Mouse (Mus musculus): ENCODE data around the gene Pcdh9. TPM values are rescaled to one million over a fixed set of nuclear protein-coding genes. Genes with fewer than 3 reads are reported as not detected.

Gene Pcdh9
- polyA plus RNA-seq (2012; rRNA removed), result 0.18 TPM in 1 of 2 replicates, not detected in the other

DNA sequence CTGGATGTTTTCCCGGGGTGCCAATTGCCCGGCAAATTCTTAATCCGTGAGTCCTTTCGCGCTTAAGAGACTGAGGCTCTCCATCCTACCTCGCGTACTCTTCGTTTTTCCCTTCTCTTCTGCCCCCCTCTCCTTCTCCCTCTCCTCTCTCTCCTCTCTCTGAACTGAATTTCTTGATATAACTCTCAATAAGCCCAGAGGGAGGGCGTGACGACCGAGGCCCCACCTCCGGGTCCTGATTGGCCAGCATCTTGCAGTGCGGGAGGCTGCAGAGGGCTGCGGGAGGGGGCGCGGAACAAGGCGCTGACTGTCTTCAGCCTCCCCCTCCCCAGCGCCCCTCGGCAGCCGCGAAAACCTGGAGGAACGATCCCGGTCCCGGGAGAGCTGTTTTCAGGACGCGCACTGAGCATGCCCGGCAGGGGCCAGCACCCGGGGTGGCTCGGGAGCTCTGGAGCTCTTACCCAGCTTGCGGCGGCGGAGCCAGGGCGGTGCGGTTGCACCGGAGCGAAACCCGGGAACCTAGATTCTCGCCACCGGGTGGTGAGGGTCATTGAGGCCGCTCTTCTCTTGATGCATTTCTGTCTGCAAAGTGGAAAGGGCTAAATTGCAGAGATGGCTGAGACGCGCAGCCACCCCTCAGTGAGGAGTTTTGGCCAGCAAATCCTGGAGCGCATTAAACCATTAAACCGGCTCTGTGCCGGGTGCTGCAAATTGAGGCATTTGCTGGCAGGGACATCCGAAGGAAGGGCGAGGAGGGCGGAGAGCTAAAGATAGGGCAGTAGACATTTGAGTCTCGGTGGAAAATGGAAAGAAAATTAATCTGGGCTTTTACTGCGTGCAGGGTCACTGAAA is at the start of gene Pcdh9:
Pcdh9 (minus strand) TSS at position 161 of the 852 bp plus-strand sequence.
- Histone ChIP-seq H3K36me3 (ENCODE audit: control insufficient read depth, insufficient read depth, low read length) (no peaks in the 10 kb centered on the region), H3K27ac (ENCODE audit: control insufficient read depth, insufficient read depth, low read length) (no peak within 1 kb of the TSS), H3K4me3 (ENCODE audit: control insufficient read depth, insufficient read depth, low read length) (no peak within 1 kb of the TSS), H3K4me1 (replicated peaks; ENCODE audit: control insufficient read depth, insufficient read depth, low read length) (no peaks in the 10 kb centered on the region), H3K27me3 (ENCODE audit: control insufficient read depth, insufficient read depth, low read length) (no peaks in the 10 kb centered on the region)
- DNase-seq, result peak; percentile 4
- TF ChIP-seq POLR2A (IDR thresholded peaks at IDR 0.05; ENCODE audit: control insufficient read depth, extremely low read depth, insufficient read depth, low read length, poor library complexity) (no peak), CTCF (IDR thresholded peaks at IDR 0.05; ENCODE audit: borderline replicate concordance, control insufficient read depth, extremely low read depth, insufficient read depth, low read length, poor library complexity) (no peak)
- 2% methylated on average over 50 of the region's 50 CpGs for WGBS

DNA sequence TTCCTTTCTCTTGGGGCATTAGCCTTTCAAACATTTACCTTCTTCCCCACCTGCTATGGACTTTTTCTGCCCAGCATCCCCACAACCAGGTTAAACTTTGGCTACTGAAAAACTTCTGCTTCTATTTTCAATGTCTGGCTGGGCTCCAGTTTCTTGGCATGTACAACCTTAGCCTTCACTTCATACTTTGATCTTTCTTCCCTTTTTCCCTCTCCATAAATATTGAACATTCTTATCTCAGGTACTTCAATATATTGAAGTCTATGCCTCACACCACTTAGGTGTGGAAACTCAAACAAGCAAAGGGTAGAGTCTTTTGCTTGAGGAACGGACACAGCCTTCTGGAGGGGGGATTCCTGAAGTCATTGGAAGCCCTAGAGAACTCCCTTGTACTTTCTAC is 16.4 kb upstream of the Pcdh9 start:
- Histone ChIP-seq H3K27ac (ENCODE audit: control insufficient read depth, insufficient read depth, low read length) (no peak overlapping the region), H3K36me3 (ENCODE audit: control insufficient read depth, insufficient read depth, low read length) (no peaks in the 10 kb centered on the region), H3K4me1 (replicated peaks; ENCODE audit: control insufficient read depth, insufficient read depth, low read length) (no peaks in the 10 kb centered on the region), H3K4me3 (ENCODE audit: control insufficient read depth, insufficient read depth, low read length) (no peak overlapping the region), H3K27me3 (ENCODE audit: control insufficient read depth, insufficient read depth, low read length) (no peaks in the 10 kb centered on the region)
- no peak for TF ChIP-seq CTCF (IDR thresholded peaks at IDR 0.05; ENCODE audit: borderline replicate concordance, control insufficient read depth, extremely low read depth, insufficient read depth, low read length, poor library complexity)
- TF ChIP-seq POLR2A (IDR thresholded peaks at IDR 0.05; ENCODE audit: control insufficient read depth, extremely low read depth, insufficient read depth, low read length, poor library complexity), result no peak
- no peak for DNase-seq
- 81% methylated on average over 1 of the region's 1 CpGs for WGBS

DNA sequence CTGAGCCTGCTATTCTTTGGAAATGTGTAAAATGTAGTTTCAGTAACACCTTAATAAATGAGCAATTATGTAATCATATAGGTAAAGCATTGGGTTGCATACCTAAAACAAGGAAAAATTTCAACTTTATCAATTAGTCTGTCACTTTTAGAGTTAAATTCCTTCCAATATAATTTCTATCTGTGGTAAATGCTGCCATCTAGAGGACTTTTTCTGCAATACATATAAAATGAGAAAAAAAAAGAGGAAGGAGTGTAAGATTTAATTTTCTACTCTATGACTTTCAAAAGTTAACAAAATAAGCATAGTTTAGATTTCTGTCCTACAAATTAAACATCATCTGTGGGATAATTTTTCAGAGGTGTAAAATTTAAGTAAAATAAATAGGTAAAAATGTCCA is 8.1 kb upstream of the Pcdh9 start:
- no peak overlapping the region for H3K27ac ChIP-seq (ENCODE audit: control insufficient read depth, insufficient read depth, low read length)
- no peaks in the 10 kb centered on the region for H3K36me3 ChIP-seq (ENCODE audit: control insufficient read depth, insufficient read depth, low read length)
- no peak for TF ChIP-seq CTCF (IDR thresholded peaks at IDR 0.05; ENCODE audit: borderline replicate concordance, control insufficient read depth, extremely low read depth, insufficient read depth, low read length, poor library complexity)
- no peak for TF ChIP-seq POLR2A (IDR thresholded peaks at IDR 0.05; ENCODE audit: control insufficient read depth, extremely low read depth, insufficient read depth, low read length, poor library complexity)
- DNase-seq, result no peak
- H3K4me3 ChIP-seq (ENCODE audit: control insufficient read depth, insufficient read depth, low read length), result no peak overlapping the region
- H3K27me3 ChIP-seq (ENCODE audit: control insufficient read depth, insufficient read depth, low read length), result no peaks in the 10 kb centered on the region
- H3K4me1 ChIP-seq (replicated peaks; ENCODE audit: control insufficient read depth, insufficient read depth, low read length), result no peaks in the 10 kb centered on the region

DNA sequence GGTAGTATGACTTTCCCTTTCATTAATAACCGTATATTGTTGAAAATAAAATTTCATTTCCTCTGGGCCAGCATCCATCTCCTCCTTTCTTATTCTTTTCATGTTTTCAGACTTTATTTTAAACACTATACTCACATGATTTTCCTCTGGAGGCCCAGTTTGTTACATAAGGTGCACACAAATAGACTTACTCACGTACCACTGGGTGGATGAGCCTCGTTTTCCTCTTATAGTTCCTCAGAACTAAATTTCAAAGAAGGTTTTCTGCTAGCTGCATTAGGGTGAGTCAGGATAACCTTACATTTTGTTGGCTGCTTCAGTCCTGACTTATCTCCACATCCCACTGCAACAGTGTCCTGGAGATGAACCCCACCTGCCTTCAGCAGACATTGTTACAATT is 4.7 kb upstream of the Pcdh9 start:
- H3K27me3 ChIP-seq (ENCODE audit: control insufficient read depth, insufficient read depth, low read length), result no peaks in the 10 kb centered on the region
- TF ChIP-seq POLR2A (IDR thresholded peaks at IDR 0.05; ENCODE audit: control insufficient read depth, extremely low read depth, insufficient read depth, low read length, poor library complexity) (no peak), CTCF (IDR thresholded peaks at IDR 0.05; ENCODE audit: borderline replicate concordance, control insufficient read depth, extremely low read depth, insufficient read depth, low read length, poor library complexity) (no peak)
- no peak for DNase-seq
- no peak overlapping the region for H3K27ac ChIP-seq (ENCODE audit: control insufficient read depth, insufficient read depth, low read length)
- no peaks in the 10 kb centered on the region for H3K4me1 ChIP-seq (replicated peaks; ENCODE audit: control insufficient read depth, insufficient read depth, low read length)
- no peaks in the 10 kb centered on the region for H3K36me3 ChIP-seq (ENCODE audit: control insufficient read depth, insufficient read depth, low read length)
- no peak overlapping the region for H3K4me3 ChIP-seq (ENCODE audit: control insufficient read depth, insufficient read depth, low read length)
- WGBS, result 82% methylated on average over 3 of the region's 3 CpGs

DNA sequence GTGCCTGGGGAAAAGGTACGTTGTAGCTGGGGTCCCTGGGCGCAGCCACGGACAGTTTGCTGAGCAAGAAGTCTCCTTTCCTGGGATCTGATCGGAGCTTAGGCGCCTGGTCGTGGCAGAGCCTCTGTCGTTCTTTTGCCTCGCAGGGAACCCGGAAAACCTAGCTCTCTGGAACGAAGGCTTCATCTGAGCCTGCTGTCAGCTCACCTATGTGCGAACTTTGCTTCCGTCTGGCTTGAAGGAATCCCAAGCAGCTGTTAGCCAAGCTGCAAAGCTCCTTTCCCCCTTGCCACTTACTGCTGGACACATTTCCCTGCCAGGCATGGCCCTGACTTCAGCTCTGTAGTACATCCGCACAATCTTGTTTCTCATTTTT is 880 bp upstream of the Pcdh9 start:
- H3K4me3 ChIP-seq (ENCODE audit: control insufficient read depth, insufficient read depth, low read length), result no peak overlapping the region
- H3K27ac ChIP-seq (ENCODE audit: control insufficient read depth, insufficient read depth, low read length), result no peak overlapping the region
- TF ChIP-seq POLR2A (IDR thresholded peaks at IDR 0.05; ENCODE audit: control insufficient read depth, extremely low read depth, insufficient read depth, low read length, poor library complexity) (no peak), CTCF (IDR thresholded peaks at IDR 0.05; ENCODE audit: borderline replicate concordance, control insufficient read depth, extremely low read depth, insufficient read depth, low read length, poor library complexity) (no peak)
- DNase-seq, result no peak
- no peaks in the 10 kb centered on the region for H3K4me1 ChIP-seq (replicated peaks; ENCODE audit: control insufficient read depth, insufficient read depth, low read length)
- no peaks in the 10 kb centered on the region for H3K27me3 ChIP-seq (ENCODE audit: control insufficient read depth, insufficient read depth, low read length)
- H3K36me3 ChIP-seq (ENCODE audit: control insufficient read depth, insufficient read depth, low read length), result no peaks in the 10 kb centered on the region
- 6% methylated on average over 13 of the region's 13 CpGs for WGBS

DNA sequence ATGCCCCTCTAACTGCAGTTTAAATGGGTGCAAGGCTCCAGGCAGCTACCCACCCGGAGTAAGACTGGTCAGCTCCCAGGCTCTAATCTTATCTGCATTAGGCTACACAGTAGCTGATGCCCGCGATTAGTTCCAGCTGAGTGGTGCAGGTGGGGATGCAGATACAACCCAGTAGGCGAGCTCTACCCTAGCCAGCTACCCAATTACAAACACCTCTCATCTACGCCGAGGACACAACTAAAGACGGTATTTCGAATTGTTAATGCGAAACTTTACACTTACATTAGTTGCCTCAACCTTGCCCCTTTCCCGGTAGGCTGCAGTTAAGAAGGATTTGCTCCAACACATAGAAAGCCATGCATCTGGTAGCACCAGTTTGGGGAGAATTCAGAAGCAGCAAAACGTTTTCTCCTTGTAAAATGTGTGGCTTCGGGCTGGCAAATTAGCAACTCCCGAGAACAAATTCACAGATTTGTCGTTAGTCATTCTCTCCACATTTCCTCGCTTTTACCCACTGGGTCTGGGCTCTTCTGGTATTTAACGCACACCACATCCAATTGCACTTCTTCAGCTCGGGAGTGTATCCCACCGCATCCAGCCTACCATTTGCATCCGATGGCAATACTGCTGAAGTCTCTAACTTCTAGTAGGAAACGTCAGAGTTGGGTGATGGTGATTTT is 500 bp downstream of the Pcdh9 start:
- TF ChIP-seq CTCF (IDR thresholded peaks at IDR 0.05; ENCODE audit: borderline replicate concordance, control insufficient read depth, extremely low read depth, insufficient read depth, low read length, poor library complexity), result no peak
- TF ChIP-seq POLR2A (IDR thresholded peaks at IDR 0.05; ENCODE audit: control insufficient read depth, extremely low read depth, insufficient read depth, low read length, poor library complexity), result no peak
- H3K27ac ChIP-seq (ENCODE audit: control insufficient read depth, insufficient read depth, low read length), result no peak overlapping the region
- no peaks in the 10 kb centered on the region for H3K27me3 ChIP-seq (ENCODE audit: control insufficient read depth, insufficient read depth, low read length)
- H3K4me1 ChIP-seq (replicated peaks; ENCODE audit: control insufficient read depth, insufficient read depth, low read length), result no peaks in the 10 kb centered on the region
- DNase-seq, result no peak
- whole genome bisulfite sequencing, result 6% methylated on average over 20 of the region's 20 CpGs
- H3K36me3 ChIP-seq (ENCODE audit: control insufficient read depth, insufficient read depth, low read length), result no peaks in the 10 kb centered on the region
- H3K4me3 ChIP-seq (ENCODE audit: control insufficient read depth, insufficient read depth, low read length), result no peak overlapping the region

All from thymus, adult 2 months (tissue).